Mouse (Mus musculus): ENCODE data around the gene B230104I21Rik. TPM values are rescaled to one million over a fixed set of nuclear protein-coding genes. Genes with fewer than 3 reads are reported as not detected.

Gene B230104I21Rik
- polyA plus RNA-seq, 1 experiment from 2014 or later, result not detected

GRCm38 (mm10) chr4:154358370-154358769 lies 22.4 kb downstream of the B230104I21Rik start:
- no peaks in the 10 kb centered on the region for H3K9me3 ChIP-seq
- 72% methylated on average over 5 of the region's 5 CpGs for WGBS
- H3K4me3 ChIP-seq, result no peak overlapping the region
- H3K27me3 ChIP-seq, result peaks cover 34% of the 10 kb centered on the region
- no peak overlapping the region for H3K4me2 ChIP-seq (replicated peaks)
- peaks cover 14% of the 10 kb centered on the region for H3K4me1 ChIP-seq
- no peak overlapping the region for H3K27ac ChIP-seq (replicated peaks)
- no peaks in the 10 kb centered on the region for H3K36me3 ChIP-seq
- ATAC-seq (ENCODE audit: low FRiP score, low read depth), result no peak
- H3K9ac ChIP-seq (replicated peaks), result no peak overlapping the region

- H3K27me3 ChIP-seq, result peaks cover 29% of the 10 kb centered on the region
- no peak overlapping the region for H3K4me3 ChIP-seq
- H3K9ac ChIP-seq (replicated peaks), result no peak overlapping the region
- no peaks in the 10 kb centered on the region for H3K36me3 ChIP-seq
- H3K4me1 ChIP-seq, result peaks cover 14% of the 10 kb centered on the region
- H3K27ac ChIP-seq (replicated peaks), result no peak overlapping the region
- H3K9me3 ChIP-seq, result no peaks in the 10 kb centered on the region
- ATAC-seq (ENCODE audit: low FRiP score, low read depth), result no peak
- WGBS, result 50% methylated on average over 11 of the region's 11 CpGs
- H3K4me2 ChIP-seq (replicated peaks), result no peak overlapping the region
These were observed 22.9 kb downstream of the B230104I21Rik start for GRCm38 (mm10) chr4:154358816-154359215.

GRCm38 (mm10) chr4:154359762-154360300 lies 23.9 kb downstream of the B230104I21Rik start:
- no peak for ATAC-seq (ENCODE audit: low FRiP score, low read depth)
- 88% methylated on average over 9 of the region's 9 CpGs for whole genome bisulfite sequencing
- no peaks in the 10 kb centered on the region for H3K36me3 ChIP-seq
- H3K4me3 ChIP-seq, result no peak overlapping the region
- no peak overlapping the region for H3K4me2 ChIP-seq (replicated peaks)
- H3K9me3 ChIP-seq, result no peaks in the 10 kb centered on the region
- H3K27ac ChIP-seq (replicated peaks), result no peak overlapping the region
- peaks cover 30% of the 10 kb centered on the region for H3K27me3 ChIP-seq
- no peak overlapping the region for H3K9ac ChIP-seq (replicated peaks)
- peaks cover 14% of the 10 kb centered on the region for H3K4me1 ChIP-seq

- WGBS, result 92% methylated on average over 6 of the region's 7 CpGs
- Histone ChIP-seq H3K4me3 (no peak overlapping the region), H3K4me2 (replicated peaks) (no peak overlapping the region), H3K36me3 (no peaks in the 10 kb centered on the region), H3K4me1 (peaks cover 16% of the 10 kb centered on the region), H3K9me3 (no peaks in the 10 kb centered on the region), H3K27me3 (peaks cover 32% of the 10 kb centered on the region), H3K9ac (replicated peaks) (no peak overlapping the region), H3K27ac (replicated peaks) (no peak overlapping the region)
- ATAC-seq (ENCODE audit: low FRiP score, low read depth), result no peak
These were observed 24.5 kb downstream of the B230104I21Rik start for GRCm38 (mm10) chr4:154360441-154360840.

- Histone ChIP-seq H3K9me3 (no peaks in the 10 kb centered on the region), H3K27me3 (peaks cover 32% of the 10 kb centered on the region), H3K27ac (replicated peaks) (no peak overlapping the region), H3K4me3 (no peak overlapping the region), H3K4me2 (replicated peaks) (no peak overlapping the region), H3K36me3 (no peaks in the 10 kb centered on the region), H3K9ac (replicated peaks) (no peak overlapping the region), H3K4me1 (peaks cover 20% of the 10 kb centered on the region)
- no peak for ATAC-seq (ENCODE audit: low FRiP score, low read depth)
- WGBS, result 79% methylated on average over 3 of the region's 3 CpGs
These were observed 24.9 kb downstream of the B230104I21Rik start for GRCm38 (mm10) chr4:154360850-154361249.

GRCm38 (mm10) chr4:154364752-154365151 lies 28.8 kb downstream of the B230104I21Rik start:
- no peak overlapping the region for H3K9ac ChIP-seq (replicated peaks)
- no peak for ATAC-seq (ENCODE audit: low FRiP score, low read depth)
- no peaks in the 10 kb centered on the region for H3K36me3 ChIP-seq
- H3K4me2 ChIP-seq (replicated peaks), result no peak overlapping the region
- H3K27ac ChIP-seq (replicated peaks), result no peak overlapping the region
- peaks cover 30% of the 10 kb centered on the region for H3K27me3 ChIP-seq
- WGBS, result 91% methylated on average over 2 of the region's 2 CpGs
- no peak overlapping the region for H3K4me3 ChIP-seq
- H3K4me1 ChIP-seq, result peaks cover 23% of the 10 kb centered on the region
- H3K9me3 ChIP-seq, result no peaks in the 10 kb centered on the region

GRCm38 (mm10) chr4:154366836-154367235 lies 30.9 kb downstream of the B230104I21Rik start:
- no peak for ATAC-seq (ENCODE audit: low FRiP score, low read depth)
- no peaks in the 10 kb centered on the region for H3K9me3 ChIP-seq
- no peak overlapping the region for H3K4me3 ChIP-seq
- no peak overlapping the region for H3K27ac ChIP-seq (replicated peaks)
- no peak overlapping the region for H3K9ac ChIP-seq (replicated peaks)
- WGBS, result 83% methylated on average over 6 of the region's 6 CpGs
- H3K4me1 ChIP-seq, result peaks cover 20% of the 10 kb centered on the region
- no peaks in the 10 kb centered on the region for H3K36me3 ChIP-seq
- H3K27me3 ChIP-seq, result peaks cover 34% of the 10 kb centered on the region
- H3K4me2 ChIP-seq (replicated peaks), result no peak overlapping the region

- Histone ChIP-seq H3K9ac (replicated peaks) (no peak overlapping the region), H3K36me3 (no peaks in the 10 kb centered on the region), H3K4me3 (no peak overlapping the region), H3K27me3 (peaks cover 28% of the 10 kb centered on the region), H3K4me1 (peaks cover 25% of the 10 kb centered on the region), H3K27ac (replicated peaks) (no peak overlapping the region), H3K9me3 (no peaks in the 10 kb centered on the region), H3K4me2 (replicated peaks) (no peak overlapping the region)
- 77% methylated on average over 5 of the region's 5 CpGs for WGBS
- ATAC-seq (ENCODE audit: low FRiP score, low read depth), result no peak
These were observed 33.2 kb downstream of the B230104I21Rik start for GRCm38 (mm10) chr4:154369089-154369488.

GRCm38 (mm10) chr4:154370841-154371240 lies 34.9 kb downstream of the B230104I21Rik start:
- Histone ChIP-seq H3K4me1 (peaks cover 19% of the 10 kb centered on the region), H3K27me3 (peaks cover 20% of the 10 kb centered on the region), H3K36me3 (no peaks in the 10 kb centered on the region), H3K9ac (replicated peaks) (no peak overlapping the region), H3K4me2 (replicated peaks) (no peak overlapping the region), H3K27ac (replicated peaks) (no peak overlapping the region), H3K9me3 (no peaks in the 10 kb centered on the region), H3K4me3 (no peak overlapping the region)
- no peak for ATAC-seq (ENCODE audit: low FRiP score, low read depth)
- WGBS, result 83% methylated on average over 8 of the region's 8 CpGs

- H3K9ac ChIP-seq (replicated peaks), result no peak overlapping the region
- H3K27me3 ChIP-seq, result peaks cover 18% of the 10 kb centered on the region
- no peak overlapping the region for H3K4me2 ChIP-seq (replicated peaks)
- 82% methylated on average over 13 of the region's 13 CpGs for WGBS
- no peaks in the 10 kb centered on the region for H3K36me3 ChIP-seq
- no peak overlapping the region for H3K27ac ChIP-seq (replicated peaks)
- H3K4me1 ChIP-seq, result peaks cover 10% of the 10 kb centered on the region; the same call in 1 of the 2 replicates
- H3K9me3 ChIP-seq, result no peaks in the 10 kb centered on the region
- H3K4me3 ChIP-seq, result no peak overlapping the region
- ATAC-seq (ENCODE audit: low FRiP score, low read depth), result no peak
These were observed 35.8 kb downstream of the B230104I21Rik start for GRCm38 (mm10) chr4:154371542-154372247.

- Histone ChIP-seq H3K27ac (replicated peaks) (no peak overlapping the region), H3K36me3 (no peaks in the 10 kb centered on the region), H3K4me3 (no peak overlapping the region), H3K4me1 (0 out of 2 replicates have a peak, but pooled peaks cover 6% of the 10 kb centered on the region), H3K4me2 (replicated peaks) (no peak overlapping the region), H3K9ac (replicated peaks) (no peak overlapping the region), H3K9me3 (no peaks in the 10 kb centered on the region), H3K27me3 (peaks cover 4% of the 10 kb centered on the region; the same call in 1 of the 2 replicates)
- WGBS, result 90% methylated on average over 10 of the region's 10 CpGs
- ATAC-seq (ENCODE audit: low FRiP score, low read depth), result no peak
These were observed 40.2 kb downstream of the B230104I21Rik start for GRCm38 (mm10) chr4:154375939-154376625.

GRCm38 (mm10) chr4:154378876-154379275 lies 42.9 kb downstream of the B230104I21Rik start:
- H3K4me2 ChIP-seq (replicated peaks), result no peak overlapping the region
- H3K4me1 ChIP-seq, result no peaks in the 10 kb centered on the region
- no peak overlapping the region for H3K9ac ChIP-seq (replicated peaks)
- H3K27ac ChIP-seq (replicated peaks), result no peak overlapping the region
- H3K36me3 ChIP-seq, result no peaks in the 10 kb centered on the region
- H3K9me3 ChIP-seq, result no peaks in the 10 kb centered on the region
- no peak for ATAC-seq (ENCODE audit: low FRiP score, low read depth)
- 86% methylated on average over 2 of the region's 2 CpGs for WGBS
- H3K4me3 ChIP-seq, result no peak overlapping the region
- no peaks in the 10 kb centered on the region; the same call in 1 of the 2 replicates for H3K27me3 ChIP-seq
